Mouse (Mus musculus): ENCODE results near the gene Itgb1bp1. TPM values are rescaled to one million over a fixed set of nuclear protein-coding genes. Genes with fewer than 3 reads are reported as not detected.

The Itgb1bp1 gene
- 10 to 100 TPM; 34.3 to 37.1 TPM for total RNA-seq (2021)
- long read RNA-seq, experiment 1, transcript Itgb1bp1-206 (7 exons, 1,701 nt) = minor isoform, 5 of 22 reads
- long read RNA-seq, experiment 1, transcript Itgb1bp1-201 (7 exons, 1,921 nt) = major isoform, 13 of 22 reads
- long read RNA-seq, experiment 1, partial matches to known transcripts = 0 of 22 reads
- long read RNA-seq, experiment 1, other reads (novel, unspliced or antisense) = 4 of 22 reads
- long read RNA-seq, experiment 2, transcript Itgb1bp1-201 (7 exons, 1,921 nt) = major isoform, 11 of 13 reads
- long read RNA-seq, experiment 2, partial matches to known transcripts = 0 of 13 reads
- long read RNA-seq, experiment 2, other reads (novel, unspliced or antisense) = 2 of 13 reads

GRCm38 (mm10) chr12:21286243-21286622 lies at the start of gene Itgb1bp1:
TSS of gene Itgb1bp1 (minus strand) at chr12:21286284.
- peak; percentile 99 to 100 for DNase-seq (ENCODE audit: low spot score in 2 of 2)
- intact Hi-C loops (cut with DNase I) = no loop called here

GRCm38 (mm10) chr12:21335869-21336268 lies 49.8 kb upstream of the Itgb1bp1 start:
- intact Hi-C loops (cut with DNase I) = no loop called here
- peak; percentile 61 for DNase-seq (ENCODE audit: low spot score in 2 of 2)

DNA sequence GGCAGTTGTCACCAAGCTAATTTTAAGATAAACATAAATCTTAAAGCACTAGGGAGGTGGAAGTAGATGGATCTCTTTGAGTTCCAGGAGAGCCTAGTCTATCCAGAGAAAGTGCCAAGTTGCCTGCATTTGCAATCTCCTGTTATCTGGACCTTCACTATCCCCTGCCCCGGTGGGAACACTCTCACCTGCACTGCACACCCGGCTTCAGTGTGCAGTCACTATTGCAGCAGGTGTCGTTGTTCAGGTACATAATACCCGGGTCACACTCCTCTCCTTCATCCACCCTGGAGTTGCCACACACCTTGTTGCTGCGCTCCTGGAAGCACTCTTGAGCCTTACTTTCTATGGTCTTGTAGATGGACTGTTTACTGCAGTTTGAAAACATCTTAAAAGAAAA lies 47.7 kb upstream of the Itgb1bp1 start:
- intact Hi-C loops (cut with DNase I) = no loop called here
- DNase-seq (ENCODE audit: low spot score in 2 of 2) = no peak

DNA sequence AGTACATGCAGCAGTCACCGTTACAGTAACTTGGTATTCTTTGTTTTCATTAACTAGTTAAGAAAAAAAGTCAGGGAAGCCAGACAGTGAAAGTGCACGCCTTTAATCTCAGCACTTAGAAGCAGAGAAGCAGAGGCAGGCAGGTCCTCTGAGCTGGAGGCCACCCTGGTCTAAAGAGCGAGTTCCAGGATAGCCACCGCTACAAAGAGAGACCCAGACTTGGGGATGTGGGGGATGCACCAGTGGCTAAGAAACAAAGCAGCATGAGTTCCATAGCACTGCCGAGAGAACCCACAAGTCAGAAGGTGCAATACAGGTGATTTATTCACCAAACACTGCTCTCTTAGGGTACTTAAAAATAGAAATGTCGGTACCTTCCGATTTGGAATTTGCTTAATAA lies 46.9 kb upstream of the Itgb1bp1 start:
- DNase-seq (ENCODE audit: low spot score in 2 of 2) = no peak
- intact Hi-C loops (cut with DNase I) = no loop called here

DNA sequence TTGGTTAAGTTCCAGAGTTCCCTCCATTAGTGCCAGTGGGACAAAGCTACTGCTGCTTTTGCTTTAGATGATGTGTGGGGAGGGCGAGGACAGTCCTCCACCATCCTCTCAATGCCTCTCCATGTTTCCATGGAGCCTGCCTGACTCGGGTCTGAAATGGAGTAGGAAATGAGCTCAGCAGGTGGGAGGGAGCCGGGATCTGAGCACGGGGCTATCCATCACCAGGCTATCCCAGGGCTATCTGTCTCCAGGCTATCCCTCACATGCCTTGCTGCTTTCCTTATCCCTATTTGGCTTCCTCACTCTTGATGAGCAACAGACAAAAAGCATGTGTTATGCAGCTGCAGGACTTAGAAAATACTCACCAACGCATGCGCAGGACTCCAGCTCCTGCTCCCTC lies 45.6 kb upstream of the Itgb1bp1 start:
- intact Hi-C loops (cut with DNase I) = no loop called here
- DNase-seq (ENCODE audit: low spot score in 2 of 2) = no peak

GRCm38 (mm10) chr12:21330961-21331576 lies 45.0 kb upstream of the Itgb1bp1 start:
- DNase-seq (ENCODE audit: low spot score in 2 of 2) = peak; percentile 55 to 61
- intact Hi-C loops (cut with DNase I) = no loop called here

- intact Hi-C loops (cut with DNase I) = no loop called here
- DNase-seq (ENCODE audit: low spot score in 2 of 2) = no peak
Observed at GRCm38 (mm10) chr12:21329661-21330400, 43.7 kb upstream of the Itgb1bp1 start.

DNA sequence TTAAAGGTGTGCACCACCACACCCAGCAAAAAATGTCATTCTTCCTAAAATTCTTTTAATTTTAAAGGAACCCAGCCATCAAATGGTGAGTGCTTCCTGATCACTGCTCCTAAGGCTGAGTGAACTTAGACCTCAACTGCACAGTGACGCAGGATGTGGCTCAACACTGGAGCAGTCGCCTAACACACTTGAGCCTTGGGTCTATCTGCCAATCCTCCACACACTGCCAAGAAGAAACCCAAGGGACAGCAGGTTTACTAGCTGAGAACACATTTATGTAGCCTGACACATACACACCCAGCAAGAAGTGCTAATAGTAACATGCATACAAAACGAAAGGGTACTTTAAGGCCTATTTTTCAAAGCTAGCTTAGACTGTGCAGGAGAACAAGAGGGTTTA lies 40.2 kb upstream of the Itgb1bp1 start:
- DNase-seq (ENCODE audit: low spot score in 2 of 2) = no peak
- intact Hi-C loops (cut with DNase I) = no loop called here

- intact Hi-C loops (cut with DNase I) = no loop called here
- DNase-seq (ENCODE audit: low spot score in 2 of 2) = no peak
Observed at GRCm38 (mm10) chr12:21325266-21325665, 39.2 kb upstream of the Itgb1bp1 start.

DNA sequence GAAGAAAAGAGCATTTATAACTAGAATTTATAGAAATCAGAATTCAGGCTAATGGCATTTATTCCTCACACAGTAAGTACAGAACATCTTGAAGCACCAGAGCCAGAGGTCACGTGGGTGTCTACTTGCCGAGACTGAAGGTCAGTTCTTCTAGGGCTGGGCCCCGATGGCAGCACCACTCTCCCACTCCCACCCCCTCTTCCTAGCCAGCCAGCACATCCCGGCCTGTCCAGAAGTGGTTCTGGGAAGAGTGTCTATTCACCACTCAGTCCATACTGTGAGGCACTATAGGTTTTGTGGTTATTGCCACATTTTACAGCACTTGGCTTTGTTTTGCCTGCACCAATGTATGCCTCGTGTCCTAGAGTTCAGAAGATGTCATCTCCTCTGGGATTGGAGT lies 38.0 kb upstream of the Itgb1bp1 start:
- intact Hi-C loops (cut with DNase I) = no loop called here
- no peak for DNase-seq (ENCODE audit: low spot score in 2 of 2)

DNA sequence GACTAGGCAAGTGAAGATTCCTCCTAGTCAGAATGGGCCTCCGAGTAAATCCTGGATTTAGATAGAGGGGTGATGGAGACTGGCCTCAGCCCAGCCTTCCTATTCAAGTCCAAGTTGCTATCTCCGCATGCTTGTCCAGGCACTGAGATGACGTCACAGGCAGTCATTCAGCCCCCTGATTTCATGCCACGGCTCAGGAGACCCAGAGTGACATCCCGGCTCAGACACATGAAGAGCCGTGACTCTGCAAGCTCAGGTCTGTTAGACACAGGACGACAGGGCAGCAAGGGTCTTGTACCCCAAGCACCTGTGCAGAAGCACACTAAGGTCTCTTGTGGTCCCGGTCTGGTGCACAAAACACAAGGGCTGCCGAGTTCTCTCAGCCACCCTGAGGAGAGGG lies 36.8 kb upstream of the Itgb1bp1 start:
- intact Hi-C loops (cut with DNase I) = no loop called here
- DNase-seq (ENCODE audit: low spot score in 2 of 2) = no peak

DNA sequence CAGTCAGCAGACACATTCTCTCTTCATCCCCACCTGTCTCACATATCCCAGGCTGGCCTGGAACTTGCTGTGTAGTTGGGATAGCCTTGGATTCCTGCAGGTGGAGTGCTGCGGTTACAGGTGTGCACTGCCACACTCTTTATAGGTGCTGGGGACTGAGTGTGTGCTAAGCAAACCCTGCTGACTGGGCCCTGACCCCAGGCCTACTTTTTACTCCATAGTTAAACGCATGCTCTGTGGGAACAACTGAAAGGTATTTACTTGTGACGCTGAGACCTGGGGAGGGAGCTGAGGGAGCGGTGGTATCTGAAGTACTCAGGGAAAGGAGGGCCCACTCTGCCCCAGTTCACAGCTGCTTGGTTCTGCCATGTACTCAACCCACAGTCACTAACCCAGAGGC lies 36.2 kb upstream of the Itgb1bp1 start:
- intact Hi-C loops (cut with DNase I) = no loop called here
- DNase-seq (ENCODE audit: low spot score in 2 of 2) = no peak

DNA sequence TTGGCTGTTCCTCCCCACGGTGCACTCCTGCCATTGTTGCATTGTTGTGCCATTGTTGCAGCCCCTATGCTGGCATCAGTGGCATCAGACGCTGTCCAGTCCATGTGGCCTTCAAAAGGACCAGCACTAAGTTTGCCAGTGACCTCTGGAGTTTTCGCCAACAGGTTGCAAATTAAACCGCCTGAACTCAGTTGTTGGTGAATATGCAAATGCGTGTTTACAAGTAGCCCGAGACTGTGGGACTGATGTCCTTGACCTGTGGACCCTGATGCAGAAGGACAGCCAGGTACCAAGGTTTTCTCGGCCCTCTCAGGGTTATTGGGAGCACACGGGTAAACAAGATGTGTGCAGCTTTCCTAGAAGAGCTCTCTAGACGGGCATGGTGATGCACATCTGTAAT lies 35.1 kb upstream of the Itgb1bp1 start:
- DNase-seq (ENCODE audit: low spot score in 2 of 2) = no peak
- intact Hi-C loops (cut with DNase I) = no loop called here

GRCm38 (mm10) chr12:21320317-21320716 lies 34.2 kb upstream of the Itgb1bp1 start:
- intact Hi-C loops (cut with DNase I) = no loop called here
- DNase-seq (ENCODE audit: low spot score in 2 of 2) = no peak

DNA sequence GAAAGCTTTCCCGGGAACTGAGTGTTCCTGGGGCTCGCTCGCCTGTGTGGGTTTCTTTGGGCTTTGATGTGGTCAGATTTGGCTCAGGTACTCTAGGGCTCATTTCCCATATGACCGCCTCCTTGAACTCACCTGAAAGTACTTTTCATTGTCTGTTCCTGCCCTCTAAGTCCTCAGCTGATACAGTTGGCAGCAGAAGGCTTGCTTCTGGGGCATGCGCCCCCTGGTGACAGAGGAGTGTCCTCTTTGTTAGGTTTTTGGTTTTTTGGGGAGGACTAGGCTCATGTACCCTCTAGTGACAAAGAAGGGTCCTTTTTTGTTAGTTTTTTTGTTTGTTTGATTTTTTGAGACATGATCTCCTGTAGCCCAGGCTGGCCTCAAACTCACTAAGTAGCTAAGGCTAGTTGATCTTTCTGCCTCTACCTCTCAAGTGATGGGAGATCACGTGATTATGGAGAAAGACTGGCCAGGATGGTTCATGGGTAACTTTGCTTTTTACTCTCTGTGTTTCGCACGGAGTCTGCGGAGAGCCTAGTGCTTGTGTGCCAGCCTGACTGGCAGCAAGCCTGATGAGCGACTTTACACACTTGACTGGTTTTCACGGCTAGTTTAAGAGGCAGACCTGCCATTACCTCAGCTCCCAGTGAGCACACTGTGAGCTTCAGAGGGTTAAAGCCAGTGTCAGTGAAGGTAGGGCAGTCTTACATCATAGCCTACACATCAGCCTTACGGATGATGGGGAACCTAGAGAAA lies 32.2 kb upstream of the Itgb1bp1 start:
- intact Hi-C loops (cut with DNase I) = loop anchor here (5.0 kb wide), 1 partner anchor 54 kb away; the partner anchor contains the start of gene Adam17
- peak; percentile 56 to 72 for DNase-seq (ENCODE audit: low spot score in 2 of 2)

DNA sequence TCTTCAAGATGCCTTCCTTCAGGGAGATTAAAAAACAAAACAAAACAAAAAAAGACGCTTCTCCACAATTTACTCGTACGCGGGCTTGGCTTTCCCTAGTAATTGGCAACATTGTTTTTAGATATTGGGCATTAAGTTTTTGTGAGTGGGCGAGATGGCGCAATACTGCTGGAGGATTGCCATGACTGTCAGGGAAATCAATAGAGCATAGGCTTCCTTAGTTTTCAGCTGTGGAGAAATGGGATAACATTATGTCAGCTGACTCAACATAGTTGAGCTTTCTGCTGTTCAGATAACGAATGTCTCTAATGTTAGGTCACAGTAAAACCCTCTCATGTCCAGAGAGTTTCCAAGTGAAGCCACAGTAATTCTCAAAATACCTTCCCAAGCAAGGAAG lies 30.8 kb upstream of the Itgb1bp1 start:
- DNase-seq (ENCODE audit: low spot score in 2 of 2) = no peak
- intact Hi-C loops (cut with DNase I) = loop anchor here (5.0 kb wide), 1 partner anchor 55 kb away; the partner anchor contains the start of gene Adam17

DNA sequence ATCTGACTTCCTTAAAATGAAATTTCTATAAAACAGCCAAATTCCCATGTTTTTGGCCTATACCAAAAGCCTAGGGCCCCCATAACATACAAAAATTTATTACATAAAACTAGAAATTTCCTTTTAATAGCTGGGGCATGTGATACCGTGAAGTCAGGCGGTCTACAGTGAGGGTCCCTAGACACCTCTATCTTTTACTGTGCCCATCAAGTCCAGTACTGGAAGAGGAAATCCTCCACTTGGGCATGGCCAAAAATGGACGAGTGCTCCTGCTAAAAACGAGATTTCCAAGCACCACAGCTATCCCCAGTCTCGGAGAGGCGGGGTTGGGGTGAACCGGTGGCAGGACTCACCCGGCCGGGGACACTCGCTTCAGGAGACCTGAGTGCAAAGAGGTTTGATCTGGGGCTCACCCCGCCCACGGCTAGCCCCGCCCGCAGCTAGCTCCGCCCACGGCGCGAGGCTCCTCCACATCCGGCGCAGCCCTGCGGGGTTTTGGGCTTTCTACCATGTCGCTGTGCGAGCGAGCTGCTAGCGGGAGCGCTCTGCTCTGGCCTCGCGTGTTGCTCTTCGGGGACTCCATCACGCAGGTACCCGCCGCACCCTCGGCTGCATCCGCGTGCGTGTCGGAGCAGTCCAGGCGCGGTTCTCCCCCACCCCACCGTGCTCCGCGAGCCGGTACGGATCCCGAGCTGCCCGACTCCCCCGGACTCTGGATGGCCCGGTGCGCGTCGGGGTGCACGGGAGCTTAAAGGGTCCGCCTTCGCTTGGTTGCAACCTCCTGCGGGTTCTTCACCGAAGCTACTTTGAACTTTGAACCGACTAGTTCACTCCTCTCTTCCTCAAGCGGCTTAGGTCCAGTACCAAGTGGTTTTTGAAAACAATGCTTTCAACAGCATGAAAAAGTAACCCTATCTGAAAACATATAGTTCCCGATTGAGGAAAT lies 30.1 kb upstream of the Itgb1bp1 start, which contains the start of gene Iah1:
TSS of gene Iah1 (plus strand) at position 467 of the 946 bp plus-strand sequence.
- peak; percentile 49 to 73 for DNase-seq (ENCODE audit: low spot score in 2 of 2)
- intact Hi-C loops (cut with DNase I) = loop anchor here (5.0 kb wide), 1 partner anchor 56 kb away; the partner anchor contains the start of gene Adam17

- no peak for DNase-seq (ENCODE audit: low spot score in 2 of 2)
- intact Hi-C loops (cut with DNase I) = no loop called here
Observed at GRCm38 (mm10) chr12:21312201-21312600, 26.1 kb upstream of the Itgb1bp1 start.

GRCm38 (mm10) chr12:21306721-21307120 lies 20.6 kb upstream of the Itgb1bp1 start:
- intact Hi-C loops (cut with DNase I) = no loop called here
- no peak for DNase-seq (ENCODE audit: low spot score in 2 of 2)
